Mouse (Mus musculus) G1E (cell line): ENCODE data around the gene Nkd2. TPM values are rescaled to one million over a fixed set of nuclear protein-coding genes. Genes with fewer than 3 reads are reported as not detected.

Source experiments
- ATAC-seq: 2 replicates; pipeline ENCODE4 v1.8.0; 2016; ENCODE audit warnings: mild to moderate bottlenecking; ENCODE audit not compliant: insufficient number of reproducible peaks, poor library complexity, low FRiP score, severe bottlenecking; ENCODE audit errors: extremely low read depth
- DNase-seq: peaks from one replicate; pipeline ENCODE4 v3.0.0; 2012; ENCODE audit warnings: low spot score
- H3K27me3 ChIP-seq: 2 replicates; pipeline ENCODE4 v1.6.1; 2012; ENCODE audit warnings: mild to moderate bottlenecking, low read length, inconsistent platforms; ENCODE audit not compliant: insufficient read depth
- H3K36me3 ChIP-seq: replicated peaks from 2 replicates; pipeline ENCODE3; 2012; ENCODE audit warnings: mild to moderate bottlenecking, inconsistent platforms
- H3K4me1 ChIP-seq: 2 replicates; pipeline ENCODE4 v1.6.1; 2012; ENCODE audit warnings: low read depth, low read length, inconsistent platforms, mixed read lengths; ENCODE audit not compliant: insufficient read depth
- H3K4me3 ChIP-seq: 2 replicates; pipeline ENCODE4 v1.5.1; 2012; ENCODE audit warnings: low read depth, mild to moderate bottlenecking, inconsistent platforms, low read length, moderate library complexity, mixed read lengths
- H3K9me3 ChIP-seq: replicated peaks from 2 replicates; pipeline ENCODE4 v1.6.1; 2012; ENCODE audit warnings: inconsistent platforms
- CTCF ChIP-seq: IDR thresholded peaks from 2 replicates; pipeline ENCODE4 v1.5.1; 2012; ENCODE audit warnings: low read depth, low read length, inconsistent platforms, mixed read lengths
- GATA1 ChIP-seq: IDR thresholded peaks from 2 replicates; pipeline ENCODE4 v1.6.1; 2012; ENCODE audit warnings: borderline replicate concordance, low read length, inconsistent platforms, mixed read lengths
- GATA2 ChIP-seq: IDR thresholded peaks from 2 replicates; pipeline ENCODE4 v1.6.1; 2012; ENCODE audit warnings: low read depth, low read length, inconsistent platforms, borderline replicate concordance
- POLR2AphosphoS5 ChIP-seq: IDR thresholded peaks from 2 replicates; pipeline ENCODE4 v1.6.1; 2012; ENCODE audit warnings: low read depth, low read length, inconsistent platforms; ENCODE audit not compliant: insufficient replicate concordance
- TAL1 ChIP-seq: conservative IDR thresholded peaks from 2 replicates; pipeline ENCODE4 v1.6.1; 2012; ENCODE audit warnings: low read depth, low read length, inconsistent platforms, mixed read lengths
- polyA plus RNA-seq: library from polyadenylated mRNA; stranded (reverse); fragments of >175 nt; gene quantifications from 2 replicates; pipeline ENCODE4 v1.2.3, GENCODE M21; 2012
- total RNA-seq, 2 experiments: library from RNA; stranded (forward) in 1 of 2; stranded (reverse) in 1 of 2; fragments of 200-1000 nt in 1 of 2; fragments of >200 nt in 1 of 2; fragmentation: Nextera tagmentation in 1 of 2; gene quantifications; 2 replicates each; pipeline ENCODE4 v1.2.3; 2014 to 2017

Nkd2 gene
- total and polyA plus RNA-seq, 3 experiments, result 0.27 TPM; not detected in 2

DNA sequence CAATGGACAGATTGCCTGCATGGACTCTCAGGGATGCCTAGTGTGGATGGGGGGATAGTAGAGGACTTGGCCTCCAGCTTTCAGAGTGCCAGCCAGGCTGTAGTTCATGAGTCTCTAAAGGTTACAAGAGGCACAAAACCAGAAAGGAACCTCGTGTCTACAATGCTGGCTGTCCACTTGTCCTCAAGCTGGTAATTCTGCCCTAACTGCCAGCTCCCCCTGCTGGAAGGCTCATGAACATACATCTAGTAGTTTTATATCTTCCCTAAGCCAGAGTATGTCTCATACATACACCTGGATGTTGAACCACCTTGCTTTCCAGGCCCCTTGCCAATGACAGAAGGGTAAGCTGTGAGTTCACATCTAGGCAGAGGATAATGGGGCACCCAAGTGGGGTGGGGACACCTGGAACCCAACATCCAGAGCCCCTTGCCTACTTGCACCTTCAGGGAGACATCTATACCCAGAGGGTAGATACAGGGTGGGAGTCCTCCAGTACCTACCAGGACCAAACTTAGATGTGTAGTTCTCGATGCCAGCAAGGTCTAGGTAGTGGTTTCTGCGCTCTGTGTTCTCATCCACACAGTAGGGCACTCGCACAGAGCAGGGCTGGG is 25.1 kb downstream of the Nkd2 start:
- Histone ChIP-seq H3K4me3 (no peak overlapping the region), H3K4me1 (no peaks in the 10 kb centered on the region), H3K36me3 (no peaks in the 10 kb centered on the region), H3K27me3 (no peaks in the 10 kb centered on the region; the same call in 1 of the 2 replicates), H3K9me3 (no peaks in the 10 kb centered on the region)
- ATAC-seq, result no peak; the same call in 1 of the 2 replicates
- DNase-seq, result peak; percentile 38
- TF ChIP-seq CTCF (peak; percentile 53), GATA1 (no peak)

DNA sequence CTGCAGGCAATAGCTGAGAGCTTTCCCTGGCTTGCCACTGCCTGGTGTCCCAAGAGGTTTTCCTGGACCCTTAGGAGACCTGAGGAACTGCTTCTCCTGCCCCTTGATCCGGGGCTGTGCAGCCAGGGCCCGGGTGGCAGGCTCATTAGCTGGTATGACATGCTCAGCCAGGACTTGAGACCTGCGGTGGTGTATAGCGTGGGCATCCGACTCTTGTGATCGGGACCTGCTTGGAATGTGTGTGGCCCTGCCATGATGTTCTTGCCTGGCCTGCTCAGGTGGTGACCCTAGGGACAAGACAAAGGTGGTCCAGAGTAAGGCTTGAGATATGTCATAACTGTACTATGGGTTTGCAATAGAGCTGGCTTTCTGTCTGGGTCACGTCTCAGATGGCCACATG is 26.2 kb downstream of the Nkd2 start:
- ATAC-seq, result no peak
- H3K36me3 ChIP-seq, result no peaks in the 10 kb centered on the region
- no peaks in the 10 kb centered on the region for H3K4me1 ChIP-seq
- H3K4me3 ChIP-seq, result no peak overlapping the region
- TF ChIP-seq GATA2 (no peak), POLR2AphosphoS5 (no peak), CTCF (no peak), TAL1 (no peak), GATA1 (no peak)
- DNase-seq, result no peak
- no peaks in the 10 kb centered on the region for H3K9me3 ChIP-seq
- H3K27me3 ChIP-seq, result no peaks in the 10 kb centered on the region; the same call in 1 of the 2 replicates

DNA sequence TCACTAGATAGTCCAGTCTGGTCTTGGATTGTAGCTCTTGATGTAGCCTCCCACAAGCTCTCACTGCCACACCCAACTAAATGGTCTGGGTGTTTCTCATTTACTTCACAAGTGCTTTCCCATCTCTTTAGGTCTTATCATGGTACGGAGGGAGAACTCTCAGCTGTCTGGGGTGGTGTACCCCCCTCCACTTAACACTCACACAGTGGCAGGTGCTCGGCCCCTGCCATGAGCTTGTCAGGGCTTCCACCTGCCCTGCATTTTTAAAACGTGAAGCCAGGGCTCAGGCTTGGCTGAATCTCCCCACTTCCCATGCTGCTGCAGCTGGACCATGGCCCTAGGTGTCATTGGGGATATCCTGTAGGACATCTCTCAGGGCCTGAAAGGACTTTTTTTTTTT is 28.5 kb downstream of the Nkd2 start:
- TF ChIP-seq POLR2AphosphoS5, result no peak
- no peak for TF ChIP-seq TAL1
- no peak for TF ChIP-seq GATA1
- TF ChIP-seq GATA2, result no peak
- TF ChIP-seq CTCF, result no peak
- ATAC-seq (no peak), DNase-seq (no peak)
- no peaks in the 10 kb centered on the region for H3K4me1 ChIP-seq
- no peaks in the 10 kb centered on the region; the same call in 1 of the 2 replicates for H3K27me3 ChIP-seq
- H3K36me3 ChIP-seq, result no peaks in the 10 kb centered on the region
- no peaks in the 10 kb centered on the region for H3K9me3 ChIP-seq
- no peak overlapping the region for H3K4me3 ChIP-seq

DNA sequence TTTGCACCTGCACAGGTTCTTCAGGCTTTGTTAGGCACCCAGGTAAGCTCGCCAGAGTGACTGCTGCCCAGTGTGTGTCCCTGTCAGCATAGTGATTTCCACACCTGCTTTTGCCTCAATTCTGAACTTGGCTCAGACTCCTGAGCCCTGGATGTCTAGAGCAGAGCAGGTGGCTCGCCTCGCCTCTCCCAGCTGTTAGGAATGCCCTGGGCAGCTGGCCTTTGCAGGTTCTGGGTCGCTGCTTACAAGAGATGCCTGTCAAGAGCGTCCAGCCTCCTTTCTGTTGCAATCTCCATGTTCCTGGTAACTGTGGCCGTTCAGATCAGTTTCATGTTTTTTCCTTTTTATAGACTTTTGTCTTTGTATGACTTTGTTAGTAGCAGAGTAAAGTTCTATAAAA is 31.1 kb downstream of the Nkd2 start:
- H3K4me1 ChIP-seq, result no peaks in the 10 kb centered on the region
- no peak for TF ChIP-seq POLR2AphosphoS5

GRCm38 (mm10) chr13:73814181-73814580 is 33.2 kb downstream of the Nkd2 start:
- H3K9me3 ChIP-seq, result no peaks in the 10 kb centered on the region
- H3K27me3 ChIP-seq, result no peaks in the 10 kb centered on the region
- DNase-seq (no peak), ATAC-seq (no peak)
- no peak overlapping the region for H3K4me3 ChIP-seq
- H3K4me1 ChIP-seq, result no peaks in the 10 kb centered on the region
- TF ChIP-seq POLR2AphosphoS5, result no peak
- TF ChIP-seq TAL1, result no peak
- TF ChIP-seq GATA1, result no peak
- no peak for TF ChIP-seq GATA2
- no peaks in the 10 kb centered on the region for H3K36me3 ChIP-seq

More for the DNA sequence above, 31.1 kb downstream of the Nkd2 start:
- Histone ChIP-seq H3K9me3 (no peaks in the 10 kb centered on the region), H3K36me3 (no peaks in the 10 kb centered on the region), H3K4me3 (no peak overlapping the region), H3K27me3 (no peaks in the 10 kb centered on the region; the same call in 1 of the 2 replicates)
- DNase-seq, result no peak
- ATAC-seq, result no peak

GRCm38 (mm10) chr13:73812936-73813335 is 34.5 kb downstream of the Nkd2 start:
- H3K9me3 ChIP-seq, result no peaks in the 10 kb centered on the region
- TF ChIP-seq TAL1, result no peak
- no peak for TF ChIP-seq POLR2AphosphoS5
- no peak for TF ChIP-seq GATA1
- no peak for TF ChIP-seq CTCF
- no peak for TF ChIP-seq GATA2
- H3K4me3 ChIP-seq, result no peak overlapping the region
- H3K4me1 ChIP-seq, result no peaks in the 10 kb centered on the region
- H3K36me3 ChIP-seq, result no peaks in the 10 kb centered on the region
- H3K27me3 ChIP-seq, result no peaks in the 10 kb centered on the region
- no peak for DNase-seq
- ATAC-seq, result no peak

- Histone ChIP-seq H3K4me1 (no peaks in the 10 kb centered on the region), H3K36me3 (no peaks in the 10 kb centered on the region), H3K4me3 (no peak overlapping the region), H3K9me3 (no peaks in the 10 kb centered on the region), H3K27me3 (no peaks in the 10 kb centered on the region; the same call in 1 of the 2 replicates)
- ATAC-seq, result no peak
- no peak for DNase-seq
- TF ChIP-seq TAL1 (no peak), GATA1 (no peak), CTCF (no peak), GATA2 (no peak), POLR2AphosphoS5 (no peak)
Observed at GRCm38 (mm10) chr13:73804914-73805313, 42.5 kb downstream of the Nkd2 start.
